Mouse (Mus musculus): ENCODE measurements around the gene Ppp1r13b. TPM values are rescaled to one million over a fixed set of nuclear protein-coding genes. Genes with fewer than 3 reads are reported as not detected.

Gene Ppp1r13b
- polyA plus RNA-seq, 1 experiment from 2014 or later = 22.7 TPM

DNA sequence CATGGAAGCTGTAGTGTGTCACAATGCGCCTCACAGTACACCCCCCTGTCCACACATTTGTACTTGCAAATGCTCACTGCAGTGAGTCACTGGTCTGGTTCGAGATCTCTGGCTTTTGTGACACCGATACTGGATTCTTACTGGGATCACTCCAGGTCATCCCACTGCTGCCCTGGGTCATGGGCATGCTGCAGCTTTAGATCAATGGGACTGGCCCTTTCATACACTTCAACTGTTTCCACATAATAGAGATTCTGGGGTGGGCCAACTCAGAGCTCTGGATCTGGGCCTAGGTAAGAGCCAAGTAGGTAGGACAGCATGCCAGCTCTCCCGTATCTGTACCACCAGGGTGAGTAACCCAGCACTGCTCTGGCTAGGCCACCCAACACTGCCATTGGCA, 16.1 kb downstream of the Ppp1r13b start:
- no peak for ATAC-seq
- H3K27ac ChIP-seq (ENCODE audit: low read length) = no peak overlapping the region

DNA sequence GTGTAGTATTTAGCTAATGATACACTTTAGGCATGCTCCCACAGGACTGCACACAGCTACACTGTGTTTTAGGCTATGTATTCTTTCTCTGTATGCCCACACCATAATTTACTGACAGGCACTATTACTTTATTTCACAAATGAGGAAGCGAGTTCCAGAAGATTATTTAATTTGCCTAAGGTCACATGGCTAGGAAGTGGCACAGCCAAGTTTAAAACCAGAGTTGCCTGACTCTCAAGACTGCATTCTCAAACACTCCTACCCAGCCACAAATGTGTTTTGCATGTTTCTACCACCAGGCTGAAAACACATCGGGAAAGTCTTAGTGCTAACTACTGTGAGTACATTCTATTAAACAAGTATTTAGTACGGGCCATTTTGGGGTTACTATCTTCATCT, 18.7 kb downstream of the Ppp1r13b start:
- no peak for TF ChIP-seq EP300 (IDR thresholded peaks at IDR 0.05)
- TF ChIP-seq CTCF (IDR thresholded peaks at IDR 0.05) = 0 out of 2 replicates have a peak, but pooled peaks have one; percentile 13
- H3K4me2 ChIP-seq (replicated peaks; ENCODE audit: low read depth, low read length) = no peak overlapping the region
- no peak for ATAC-seq
- no peak overlapping the region for H3K4me3 ChIP-seq (ENCODE audit: low read depth, low read length)
- no peaks in the 10 kb centered on the region for H3K9me3 ChIP-seq (ENCODE audit: low read length)
- H3K36me3 ChIP-seq (ENCODE audit: insufficient read depth, low read length) = no peaks in the 10 kb centered on the region
- WGBS = 52% methylated on average over 3 of the region's 3 CpGs
- peak overlapping the region; percentile 26; the same call in 1 of the 2 replicates for H3K27ac ChIP-seq (ENCODE audit: low read length)
- H3K27me3 ChIP-seq (replicated peaks; ENCODE audit: insufficient read depth, low read length) = no peaks in the 10 kb centered on the region
- H3K4me1 ChIP-seq (ENCODE audit: insufficient read depth, low read depth, low read length) = peaks cover 19% of the 10 kb centered on the region; the same call in 1 of the 2 replicates
- DNase-seq (ENCODE audit: low spot score) = peak; percentile 61
- H3K9ac ChIP-seq (replicated peaks; ENCODE audit: low read depth) = no peak overlapping the region

More for the DNA sequence above, 16.1 kb downstream of the Ppp1r13b start:
- Histone ChIP-seq H3K27me3 (replicated peaks; ENCODE audit: insufficient read depth, low read length) (no peaks in the 10 kb centered on the region), H3K9me3 (ENCODE audit: low read length) (no peaks in the 10 kb centered on the region), H3K9ac (replicated peaks; ENCODE audit: low read depth) (no peak overlapping the region), H3K4me3 (ENCODE audit: low read depth, low read length) (no peak overlapping the region), H3K4me2 (replicated peaks; ENCODE audit: low read depth, low read length) (no peak overlapping the region), H3K4me1 (ENCODE audit: insufficient read depth, low read depth, low read length) (peaks cover 30% of the 10 kb centered on the region; the same call in 1 of the 2 replicates), H3K36me3 (ENCODE audit: insufficient read depth, low read length) (no peaks in the 10 kb centered on the region)
- no peak for DNase-seq (ENCODE audit: low spot score)
- TF ChIP-seq EP300 (IDR thresholded peaks at IDR 0.05) (no peak), CTCF (IDR thresholded peaks at IDR 0.05) (no peak)
- 89% methylated on average over 4 of the region's 4 CpGs for WGBS

DNA sequence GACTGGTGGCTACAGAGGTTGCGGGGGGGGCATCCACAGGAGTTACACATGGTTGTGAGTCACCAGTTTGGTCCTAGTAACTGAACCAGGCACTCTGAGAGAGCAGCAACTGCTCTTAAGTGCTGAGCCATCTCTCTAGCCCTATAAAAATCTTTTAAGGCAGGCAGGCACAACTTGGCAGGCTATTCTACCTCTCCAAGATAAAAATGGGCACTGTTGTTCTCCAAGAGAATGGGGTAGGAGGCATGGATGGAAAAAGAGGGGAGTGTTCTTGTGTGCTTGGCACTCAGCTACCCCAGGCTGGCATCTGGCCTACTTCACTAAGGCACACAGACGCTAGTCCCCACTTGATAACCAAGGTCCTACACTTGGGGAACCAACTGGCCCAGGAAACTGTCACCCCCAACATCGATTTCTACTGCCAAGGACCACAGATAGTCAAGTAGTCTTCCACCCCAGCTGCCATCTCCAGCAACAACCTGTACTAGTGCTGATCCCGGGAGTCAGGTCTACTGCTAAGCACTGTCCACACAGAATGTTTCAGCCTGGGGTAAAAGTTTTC, 19.5 kb downstream of the Ppp1r13b start:
- H3K4me1 ChIP-seq (ENCODE audit: insufficient read depth, low read depth, low read length) = peaks cover 11% of the 10 kb centered on the region; the same call in 1 of the 2 replicates
- H3K9me3 ChIP-seq (ENCODE audit: low read length) = no peaks in the 10 kb centered on the region
- no peaks in the 10 kb centered on the region for H3K36me3 ChIP-seq (ENCODE audit: insufficient read depth, low read length)
- ATAC-seq (peak; percentile 40), DNase-seq (ENCODE audit: low spot score) (no peak)
- no peak overlapping the region for H3K9ac ChIP-seq (replicated peaks; ENCODE audit: low read depth)
- WGBS = 70% methylated on average over 4 of the region's 4 CpGs
- no peak for TF ChIP-seq CTCF (IDR thresholded peaks at IDR 0.05)
- TF ChIP-seq EP300 (IDR thresholded peaks at IDR 0.05) = no peak
- H3K4me3 ChIP-seq (ENCODE audit: low read depth, low read length) = no peak overlapping the region
- H3K27me3 ChIP-seq (replicated peaks; ENCODE audit: insufficient read depth, low read length) = no peaks in the 10 kb centered on the region
- peak overlapping the region; percentile 58 for H3K27ac ChIP-seq (ENCODE audit: low read length)
- no peak overlapping the region for H3K4me2 ChIP-seq (replicated peaks; ENCODE audit: low read depth, low read length)

DNA sequence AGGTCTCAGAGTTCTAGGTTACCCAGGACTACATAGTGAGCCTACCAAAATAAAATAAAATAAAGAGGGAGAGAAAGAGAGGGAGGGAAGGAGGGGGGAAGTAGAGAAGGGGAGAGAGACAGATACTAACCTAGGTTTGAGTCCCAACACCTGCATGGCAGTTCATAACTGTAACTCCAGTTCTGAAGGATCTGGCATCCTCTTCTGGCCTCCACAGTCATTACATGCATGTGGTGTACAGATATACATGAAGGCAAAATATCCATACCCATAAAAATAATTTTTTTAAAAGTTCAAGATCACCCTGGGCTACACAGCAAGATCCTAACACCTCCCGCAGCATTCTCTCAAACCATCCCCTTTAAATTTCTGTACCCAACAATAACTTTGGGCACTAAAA, 20.9 kb downstream of the Ppp1r13b start:
- Histone ChIP-seq H3K27ac (ENCODE audit: low read length) (no peak overlapping the region), H3K9ac (replicated peaks; ENCODE audit: low read depth) (no peak overlapping the region), H3K36me3 (ENCODE audit: insufficient read depth, low read length) (no peaks in the 10 kb centered on the region), H3K4me2 (replicated peaks; ENCODE audit: low read depth, low read length) (no peak overlapping the region), H3K9me3 (ENCODE audit: low read length) (no peaks in the 10 kb centered on the region), H3K27me3 (replicated peaks; ENCODE audit: insufficient read depth, low read length) (no peaks in the 10 kb centered on the region), H3K4me1 (ENCODE audit: insufficient read depth, low read depth, low read length) (peaks cover 8% of the 10 kb centered on the region; the same call in 1 of the 2 replicates), H3K4me3 (ENCODE audit: low read depth, low read length) (no peak overlapping the region)
- 100% methylated on average over 1 of the region's 1 CpGs for WGBS
- DNase-seq (ENCODE audit: low spot score) (no peak), ATAC-seq (no peak)
- TF ChIP-seq CTCF (IDR thresholded peaks at IDR 0.05) (peak; percentile 37), EP300 (IDR thresholded peaks at IDR 0.05) (no peak)

DNA sequence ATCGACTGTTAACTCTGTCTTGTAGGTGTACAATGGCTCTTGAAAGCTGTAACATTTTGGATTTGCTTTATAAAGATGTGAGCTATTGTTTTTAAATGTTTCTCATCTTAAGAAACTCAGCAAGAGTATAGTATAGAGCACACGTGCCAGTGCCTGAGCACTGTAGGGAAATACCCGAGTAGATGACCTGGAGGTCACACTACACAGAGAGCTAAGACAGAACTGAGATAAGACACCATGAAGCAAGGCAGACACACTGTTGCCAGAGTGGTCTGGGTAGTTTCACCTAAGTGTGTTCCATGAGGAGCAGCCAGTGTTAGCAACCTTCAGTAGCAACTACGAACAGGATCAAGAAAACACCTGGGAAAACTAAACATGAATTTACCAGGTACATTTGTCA, 25.1 kb downstream of the Ppp1r13b start:
- no peak overlapping the region for H3K9ac ChIP-seq (replicated peaks; ENCODE audit: low read depth)
- H3K4me3 ChIP-seq (ENCODE audit: low read depth, low read length) = no peak overlapping the region
- peak overlapping the region; percentile 39; the same call in 1 of the 2 replicates for H3K27ac ChIP-seq (ENCODE audit: low read length)
- 29% methylated on average over 4 of the region's 4 CpGs for WGBS
- H3K4me2 ChIP-seq (replicated peaks; ENCODE audit: low read depth, low read length) = no peak overlapping the region
- DNase-seq (ENCODE audit: low spot score) = no peak
- peaks cover 1% of the 10 kb centered on the region; the same call in 1 of the 2 replicates for H3K4me1 ChIP-seq (ENCODE audit: insufficient read depth, low read depth, low read length)
- no peaks in the 10 kb centered on the region for H3K27me3 ChIP-seq (replicated peaks; ENCODE audit: insufficient read depth, low read length)
- H3K36me3 ChIP-seq (ENCODE audit: insufficient read depth, low read length) = no peaks in the 10 kb centered on the region
- ATAC-seq = no peak
- TF ChIP-seq EP300 (IDR thresholded peaks at IDR 0.05) (no peak), CTCF (IDR thresholded peaks at IDR 0.05) (no peak)
- no peaks in the 10 kb centered on the region for H3K9me3 ChIP-seq (ENCODE audit: low read length)

DNA sequence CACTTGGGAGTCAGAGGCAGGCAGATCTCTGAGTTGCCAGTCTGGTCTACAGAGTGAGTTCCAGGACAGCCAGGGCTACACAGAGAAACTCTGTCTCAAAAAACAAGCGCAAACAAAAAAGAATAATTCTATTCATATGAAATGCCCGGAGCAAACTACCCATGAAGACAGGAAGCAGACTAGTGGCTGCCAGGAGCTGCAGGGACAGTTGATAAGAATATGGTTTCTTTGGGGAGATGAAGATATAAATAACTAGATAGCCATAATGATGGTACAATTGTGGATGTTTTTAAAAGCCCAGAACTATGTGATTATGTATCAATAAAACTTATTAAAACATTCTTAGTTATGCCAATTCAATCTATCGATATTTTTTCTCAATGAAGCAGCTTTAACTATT, 25.9 kb downstream of the Ppp1r13b start:
- Histone ChIP-seq H3K4me3 (ENCODE audit: low read depth, low read length) (no peak overlapping the region), H3K9me3 (ENCODE audit: low read length) (no peaks in the 10 kb centered on the region), H3K36me3 (ENCODE audit: insufficient read depth, low read length) (no peaks in the 10 kb centered on the region), H3K27me3 (replicated peaks; ENCODE audit: insufficient read depth, low read length) (no peaks in the 10 kb centered on the region), H3K9ac (replicated peaks; ENCODE audit: low read depth) (no peak overlapping the region), H3K27ac (ENCODE audit: low read length) (no peak overlapping the region), H3K4me1 (ENCODE audit: insufficient read depth, low read depth, low read length) (no peaks in the 10 kb centered on the region), H3K4me2 (replicated peaks; ENCODE audit: low read depth, low read length) (no peak overlapping the region)
- 53% methylated on average over 3 of the region's 3 CpGs for WGBS
- ATAC-seq (no peak), DNase-seq (ENCODE audit: low spot score) (no peak)
- TF ChIP-seq EP300 (IDR thresholded peaks at IDR 0.05) (no peak), CTCF (IDR thresholded peaks at IDR 0.05) (no peak)

Measured in lung, postnatal 0 days (tissue).